Mouse (Mus musculus) E14TG2a.4 (cell line): Measurements from ENCODE around the gene Med25.
"Not testable (repeated sequence)": the region's sequence is repeated elsewhere in the genome, so short reads cannot be mapped to it uniquely, and the experiment has no call there.

ENCODE experiments used
- CTCF ChIP-seq: conservative IDR thresholded peaks from 2 replicates; pipeline ENCODE4 v1.5.1; 2014; ENCODE audit warnings: low read length
- NANOG ChIP-seq: IDR thresholded peaks from 2 replicates; pipeline ENCODE4 v1.6.1; 2014; ENCODE audit warnings: borderline replicate concordance, low read length, mixed read lengths
- POU5F1 ChIP-seq: IDR thresholded peaks from 2 replicates; pipeline ENCODE4 v1.6.1; 2014; ENCODE audit warnings: low read length, borderline replicate concordance

DNA sequence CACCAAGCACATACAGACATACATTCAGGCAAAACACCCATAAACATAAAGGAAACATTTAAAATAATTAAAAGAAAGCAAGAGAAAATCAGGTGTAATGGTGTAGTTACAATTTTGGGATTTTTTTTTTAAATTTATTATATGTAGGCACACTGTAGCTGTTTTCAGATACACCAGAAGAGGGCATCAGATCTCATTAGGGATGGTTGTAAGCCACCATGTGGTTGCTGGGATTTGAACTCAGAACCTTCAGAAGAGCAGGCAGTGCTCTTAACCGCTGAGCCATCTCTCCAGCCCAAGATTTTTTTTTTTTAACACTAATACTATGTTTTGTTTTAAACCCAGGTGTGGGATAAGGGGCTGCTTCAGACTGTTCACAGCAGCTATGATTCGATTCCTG lies 20.7 kb downstream of the Med25 start:
- not testable (repeated sequence) for TF ChIP-seq CTCF, NANOG, POU5F1
